Mouse (Mus musculus): Measurements from ENCODE around the gene Top3b.
"Not testable (repeated sequence)": the region's sequence is repeated elsewhere in the genome, so short reads cannot be mapped to it uniquely, and the experiment has no call there.

Top3b gene

GRCm38 (mm10) chr16:16896382-16897055 is 26.0 kb downstream of the Top3b start, which contains the start of gene Ppm1f:
Gene Ppm1f, plus strand, starts transcription at chr16:16896469.
- peak; percentile 93 to 96 for DNase-seq (ENCODE audit: low spot score in 2 of 2)

GRCm38 (mm10) chr16:16897056-16897584 is 26.6 kb downstream of the Top3b start:
- DNase-seq (ENCODE audit: low spot score in 2 of 2), result no peak

DNA sequence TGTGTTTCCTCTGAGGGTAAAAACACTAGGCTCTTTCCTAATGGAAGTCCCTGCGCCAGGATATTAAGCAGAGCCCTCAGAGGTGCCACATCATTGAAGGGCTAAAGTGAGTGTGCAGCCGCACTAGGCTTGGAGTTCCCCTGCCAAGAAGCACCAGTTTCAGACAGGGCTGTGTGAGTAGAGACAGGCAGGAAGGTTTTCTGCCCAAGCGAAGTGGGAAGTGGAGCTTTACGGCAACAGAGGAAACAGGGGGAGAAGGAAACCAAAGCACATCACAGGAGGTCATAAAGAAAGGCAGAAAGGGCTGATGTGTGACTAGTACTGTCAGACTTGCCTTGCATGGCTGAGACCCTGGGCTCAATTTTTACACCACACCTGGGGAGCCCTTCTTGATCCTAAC is 31.8 kb downstream of the Top3b start:
- no peak for DNase-seq (ENCODE audit: low spot score in 2 of 2)

DNA sequence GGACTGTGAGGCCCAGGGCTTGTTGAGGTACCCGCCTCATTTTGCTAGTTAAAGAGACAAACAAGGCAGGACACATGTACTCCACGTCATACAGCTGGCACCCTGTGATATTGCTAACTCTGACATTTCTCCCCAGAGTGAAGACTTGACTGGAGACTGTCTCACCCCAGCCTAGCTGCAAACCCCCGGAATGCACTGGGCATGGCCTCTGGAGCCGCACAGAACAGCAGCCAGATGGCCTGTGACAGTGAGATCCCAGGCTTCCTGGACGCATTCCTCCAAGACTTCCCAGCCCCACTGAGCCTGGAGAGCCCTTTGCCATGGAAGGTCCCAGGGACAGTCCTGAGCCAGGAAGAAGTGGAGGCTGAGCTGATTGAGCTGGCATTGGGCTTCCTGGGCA is 32.7 kb downstream of the Top3b start:
- no peak for DNase-seq (ENCODE audit: low spot score in 2 of 2)

DNA sequence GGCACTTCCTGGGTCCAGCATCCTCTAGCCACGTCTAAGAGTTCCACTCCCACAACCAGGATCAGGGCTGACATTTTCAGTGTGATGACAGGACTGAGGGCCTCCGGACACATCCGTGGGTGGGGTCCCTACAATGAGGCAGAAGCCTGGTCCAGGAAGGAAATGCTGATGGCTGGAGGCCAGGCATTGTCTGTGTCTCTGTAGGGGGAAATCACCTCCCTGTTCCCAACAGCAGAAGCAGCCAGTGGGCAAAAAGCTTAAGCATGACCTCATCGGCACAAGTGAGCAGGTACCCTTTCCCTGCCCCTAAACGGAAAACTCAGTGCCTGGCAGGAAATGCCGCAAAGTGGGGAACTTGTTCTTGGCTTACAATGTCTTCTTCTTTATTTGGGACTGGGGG is 37.3 kb downstream of the Top3b start:
- DNase-seq (ENCODE audit: low spot score in 2 of 2), result peak in 1 of 2 experiments; percentile 54

DNA sequence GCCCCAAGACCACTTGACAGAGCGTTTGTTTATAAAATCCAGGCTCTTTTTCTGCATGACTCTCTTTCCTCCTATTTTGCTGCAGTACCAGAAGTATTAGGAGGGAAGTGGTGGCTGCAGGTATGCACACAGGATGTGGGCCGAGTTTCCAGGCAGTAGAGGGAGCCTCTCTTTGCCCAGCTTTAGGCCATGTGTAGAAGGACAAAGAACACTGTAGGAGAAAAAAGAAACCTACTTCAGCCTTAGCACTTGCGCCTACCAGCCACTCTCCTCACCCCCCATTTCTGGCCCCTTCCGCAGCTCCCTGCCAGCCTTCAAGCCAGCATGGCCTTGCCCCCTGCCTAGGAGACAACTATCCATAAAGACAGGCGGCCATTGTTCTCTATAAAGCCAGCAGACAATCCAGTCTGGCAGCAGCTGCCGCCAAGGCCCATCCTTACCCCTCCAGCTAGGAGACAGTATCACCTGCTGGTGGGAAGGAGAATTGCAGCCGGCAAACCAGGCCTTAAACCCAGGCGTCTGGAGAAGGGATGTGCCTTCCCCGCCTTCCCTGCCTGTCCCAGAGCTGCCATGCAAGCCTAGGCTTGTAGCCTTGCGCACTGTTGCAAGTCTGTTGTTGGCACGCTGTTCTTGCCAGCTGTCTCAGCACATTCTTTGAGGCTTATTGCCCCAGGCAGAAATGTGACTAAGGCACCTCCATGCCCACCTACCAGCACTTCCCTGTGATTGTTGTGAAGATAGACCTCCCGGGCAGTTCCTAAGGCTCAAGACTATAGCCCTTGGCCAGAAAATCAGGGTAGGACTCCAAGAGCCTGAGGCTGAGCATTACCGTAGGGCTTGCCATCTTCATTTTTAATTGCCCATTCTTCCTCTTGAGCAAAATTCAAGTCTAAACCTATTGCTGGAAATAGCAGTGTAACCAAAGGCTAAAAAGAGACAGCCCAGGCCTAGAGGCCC is 41.4 kb downstream of the Top3b start:
- DNase-seq (ENCODE audit: low spot score in 2 of 2), result peak; percentile 85 to 86

- no peak for DNase-seq (ENCODE audit: low spot score in 2 of 2)
These were observed 42.9 kb downstream of the Top3b start for GRCm38 (mm10) chr16:16913440-16913839.

GRCm38 (mm10) chr16:16918441-16919117 is 48.0 kb downstream of the Top3b start:
- DNase-seq (ENCODE audit: low spot score in 2 of 2), result no peak

- DNase-seq (ENCODE audit: low spot score in 2 of 2), result peak; percentile 36 to 49
These were observed 50.5 kb downstream of the Top3b start for GRCm38 (mm10) chr16:16921021-16921435.

DNA sequence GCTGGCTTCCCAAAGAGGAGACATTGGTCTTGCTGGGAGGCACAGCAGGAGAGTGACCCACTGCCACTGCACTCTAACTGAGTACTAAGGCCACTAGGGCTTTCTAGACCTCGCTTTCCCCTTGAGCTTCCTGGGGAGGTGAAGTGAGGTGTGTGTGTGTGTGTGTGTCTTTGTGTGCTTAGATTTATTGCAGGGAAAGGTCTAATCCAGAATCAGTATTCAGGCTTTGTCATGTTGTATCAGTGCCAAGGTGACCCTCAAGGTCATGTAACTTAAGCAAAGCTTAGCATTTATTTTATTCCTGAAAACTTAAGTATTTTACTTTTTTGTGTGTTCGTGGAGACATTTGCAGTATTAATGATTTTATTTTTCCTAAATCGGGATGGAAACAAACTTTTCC is 53.9 kb downstream of the Top3b start:
- no peak for DNase-seq (ENCODE audit: low spot score in 2 of 2)

GRCm38 (mm10) chr16:16926536-16926935 is 56.0 kb downstream of the Top3b start:
- DNase-seq (ENCODE audit: low spot score in 2 of 2), result no peak

GRCm38 (mm10) chr16:16928908-16929307 is 58.4 kb downstream of the Top3b start:
- not testable (repeated sequence) for DNase-seq (ENCODE audit: low spot score in 2 of 2)

DNA sequence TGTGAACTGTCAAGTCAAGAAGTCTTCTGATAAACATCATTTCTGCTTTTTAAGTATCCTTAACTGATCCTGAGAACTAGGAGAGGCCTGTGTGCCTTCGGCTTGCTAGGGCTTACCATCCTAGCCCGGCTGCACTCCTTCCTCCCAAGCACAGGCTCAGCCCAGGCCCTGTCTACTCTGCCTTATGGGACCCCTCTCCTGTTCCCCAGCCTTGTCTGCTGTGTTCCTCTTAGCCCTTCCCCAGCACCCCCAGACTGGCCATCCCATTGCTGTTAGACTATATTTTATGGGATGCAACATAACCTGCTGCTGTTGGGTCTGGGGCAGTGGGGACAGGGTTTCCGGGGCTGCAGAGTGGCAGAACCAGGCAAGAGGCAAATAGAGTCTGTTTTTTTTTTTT is 59.8 kb downstream of the Top3b start:
- no peak for DNase-seq (ENCODE audit: low spot score in 2 of 2)

- no peak for DNase-seq (ENCODE audit: low spot score in 2 of 2)
These were observed 60.3 kb downstream of the Top3b start for GRCm38 (mm10) chr16:16930810-16931296.

GRCm38 (mm10) chr16:16939543-16939942 is 69.0 kb downstream of the Top3b start:
- no peak for DNase-seq (ENCODE audit: low spot score in 2 of 2)

DNA sequence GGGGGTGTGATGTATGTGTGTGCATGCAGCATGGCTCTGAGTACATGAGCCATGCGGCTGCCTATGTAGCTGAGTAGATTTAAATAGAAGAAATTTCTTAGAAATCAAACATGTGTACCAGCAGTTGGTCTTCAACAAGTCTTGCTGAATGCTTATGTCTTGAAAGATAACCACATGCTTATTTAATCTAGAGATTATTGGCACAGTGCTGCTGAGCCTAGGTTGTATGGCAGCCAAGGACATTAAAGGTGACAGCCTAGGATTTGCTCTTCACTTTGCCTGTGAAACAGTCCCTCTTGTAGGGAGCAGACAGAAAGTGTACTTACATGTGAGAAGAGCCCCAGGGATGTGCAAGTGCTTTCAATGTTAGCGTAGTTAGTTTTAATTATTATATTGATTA is 70.5 kb downstream of the Top3b start:
- no peak for DNase-seq (ENCODE audit: low spot score in 2 of 2)

All from urinary bladder, postnatal 36 days (tissue).